Mouse (Mus musculus): ENCODE data around the gene Ly6g6c.

Gene Ly6g6c

GRCm38 (mm10) chr17:35064951-35065947 lies at the start of gene Ly6g6c:
Gene Ly6g6c, plus strand, starts transcription at chr17:35065388.
- peak; percentile 79 to 85 for DNase-seq

- peak; percentile 45 to 62 for DNase-seq
These were observed 48.8 kb upstream of the Ly6g6c start, which contains the start of gene Vwa7 for GRCm38 (mm10) chr17:35016376-35016775. Gene Vwa7, plus strand, starts transcription at chr17:35016579.

- DNase-seq = no peak
These were observed 48.1 kb upstream of the Ly6g6c start for GRCm38 (mm10) chr17:35016791-35017705.

GRCm38 (mm10) chr17:35017706-35018030 lies 47.5 kb upstream of the Ly6g6c start:
- DNase-seq = no peak

GRCm38 (mm10) chr17:35018171-35018570 lies 47.0 kb upstream of the Ly6g6c start:
- DNase-seq = no peak

- DNase-seq = no peak
These were observed 45.3 kb upstream of the Ly6g6c start for GRCm38 (mm10) chr17:35019894-35020293.

GRCm38 (mm10) chr17:35020551-35020950 lies 44.6 kb upstream of the Ly6g6c start:
- DNase-seq = no peak

- DNase-seq = peak; percentile 87 to 95
These were observed 43.9 kb upstream of the Ly6g6c start for GRCm38 (mm10) chr17:35021163-35021808.

GRCm38 (mm10) chr17:35021842-35022477 lies 43.2 kb upstream of the Ly6g6c start:
- DNase-seq = peak; percentile 19 to 32

GRCm38 (mm10) chr17:35022541-35023060 lies 42.6 kb upstream of the Ly6g6c start:
- no peak for DNase-seq

- DNase-seq = no peak
These were observed 42.0 kb upstream of the Ly6g6c start for GRCm38 (mm10) chr17:35023221-35023620.

- no peak for DNase-seq
These were observed 41.4 kb upstream of the Ly6g6c start for GRCm38 (mm10) chr17:35023756-35024155.

GRCm38 (mm10) chr17:35024261-35024660 lies 40.9 kb upstream of the Ly6g6c start:
- DNase-seq = no peak

GRCm38 (mm10) chr17:35024691-35025488 lies 40.3 kb upstream of the Ly6g6c start:
- DNase-seq = no peak

- no peak for DNase-seq
These were observed 39.0 kb upstream of the Ly6g6c start for GRCm38 (mm10) chr17:35026206-35026605.

- no peak for DNase-seq
These were observed 37.7 kb upstream of the Ly6g6c start, which contains the start of gene Sapcd1 for GRCm38 (mm10) chr17:35027277-35028068. Gene Sapcd1, minus strand, starts transcription at chr17:35028016.

GRCm38 (mm10) chr17:35028315-35028714 lies 36.9 kb upstream of the Ly6g6c start:
- DNase-seq = no peak

- peak in 1 of 2 experiments; percentile 56 for DNase-seq
These were observed 35.3 kb upstream of the Ly6g6c start for GRCm38 (mm10) chr17:35029691-35030532.

GRCm38 (mm10) chr17:35031272-35031671 lies 33.9 kb upstream of the Ly6g6c start:
- DNase-seq = no peak

Data from kidney, postnatal 36 days (tissue).